Mouse (Mus musculus) CD4-positive helper T cell, adult 2 months (primary cell): ENCODE results near the gene Zfp384.

ENCODE experiments used
- DNase-seq: peaks from one replicate; pipeline ENCODE4 v3.0.0-alpha.2; 2012; ENCODE audit warnings: low read depth, missing footprints, low spot score

Gene Zfp384

GRCm38 (mm10) chr6:125081797-125082560, 73.0 kb downstream of the Zfp384 start:
- DNase-seq: no peak

DNA sequence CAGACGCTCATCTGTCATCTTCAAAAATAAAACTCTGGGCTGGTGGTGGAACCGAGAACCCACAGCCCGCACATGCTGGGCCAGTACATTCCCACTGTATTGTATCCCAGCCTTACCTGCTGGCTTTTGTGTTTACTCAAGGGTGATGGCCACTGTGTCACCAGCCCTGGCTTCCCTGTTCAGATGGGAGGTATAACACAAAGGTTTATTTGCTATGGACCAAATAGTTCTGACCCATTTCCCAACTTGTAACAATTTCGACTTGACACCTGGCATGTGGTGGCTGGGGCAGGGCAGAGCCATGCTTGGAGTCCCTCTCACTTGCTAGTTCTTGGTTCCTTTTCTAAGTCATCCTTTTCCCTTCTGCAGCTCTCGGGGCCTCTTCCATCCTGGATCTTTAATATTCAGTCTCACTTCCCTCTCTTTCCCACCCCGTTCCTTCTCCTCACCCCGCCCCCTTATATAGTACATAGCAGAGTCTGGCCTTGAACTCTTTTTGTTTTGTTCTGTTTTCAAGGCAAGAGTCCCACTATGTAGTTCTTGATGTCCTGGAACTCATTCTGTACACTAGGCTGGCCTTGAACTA, 73.9 kb downstream of the Zfp384 start:
- no peak for DNase-seq

GRCm38 (mm10) chr6:125084424-125084823, 75.5 kb downstream of the Zfp384 start:
- peak; percentile 76 for DNase-seq
